Mouse (Mus musculus): ENCODE results near the gene 4933402J07Rik.

Gene 4933402J07Rik

DNA sequence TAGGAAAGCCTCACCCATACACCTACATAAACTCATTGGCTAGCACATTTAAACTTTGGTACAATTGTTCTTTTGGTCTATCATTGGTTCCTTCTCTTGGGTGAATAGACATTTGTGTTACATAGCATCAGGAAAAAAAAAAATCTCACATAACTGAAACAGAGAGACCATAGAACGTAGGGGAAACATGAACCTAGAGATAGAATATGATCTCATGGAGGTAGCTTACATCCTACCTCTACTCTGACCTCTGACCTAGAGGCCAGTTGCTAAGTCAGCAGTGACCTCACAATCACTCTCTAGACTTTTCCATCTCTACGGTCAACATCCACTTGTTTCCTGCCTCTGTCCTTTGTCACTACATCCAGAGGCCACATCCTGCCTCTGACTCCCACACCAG lies at the start of gene 4933402J07Rik:
TSS of gene 4933402J07Rik (plus strand) at position 301 of the 400 bp plus-strand sequence.
- no peak for DNase-seq

DNA sequence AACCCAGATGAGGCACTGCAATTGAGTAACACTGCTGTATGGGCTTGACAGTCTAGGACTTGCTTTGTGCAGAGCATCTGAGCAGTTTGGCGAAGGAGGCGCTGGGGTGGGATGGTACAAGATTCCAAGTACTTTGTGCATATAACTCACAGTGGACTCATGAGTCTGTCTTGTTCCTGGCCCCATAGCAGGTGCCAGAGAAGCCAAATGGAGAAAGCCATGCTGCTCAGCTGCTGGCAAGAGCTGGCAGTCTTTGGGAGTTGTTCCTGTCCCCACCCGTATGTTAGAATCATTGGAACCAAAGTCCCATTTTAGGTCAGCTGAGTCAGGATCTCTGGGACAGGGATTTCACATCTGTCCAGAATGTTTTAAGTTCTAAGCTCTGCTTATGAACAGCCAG lies 46.5 kb upstream of the 4933402J07Rik start:
- peak; percentile 27 for DNase-seq

DNA sequence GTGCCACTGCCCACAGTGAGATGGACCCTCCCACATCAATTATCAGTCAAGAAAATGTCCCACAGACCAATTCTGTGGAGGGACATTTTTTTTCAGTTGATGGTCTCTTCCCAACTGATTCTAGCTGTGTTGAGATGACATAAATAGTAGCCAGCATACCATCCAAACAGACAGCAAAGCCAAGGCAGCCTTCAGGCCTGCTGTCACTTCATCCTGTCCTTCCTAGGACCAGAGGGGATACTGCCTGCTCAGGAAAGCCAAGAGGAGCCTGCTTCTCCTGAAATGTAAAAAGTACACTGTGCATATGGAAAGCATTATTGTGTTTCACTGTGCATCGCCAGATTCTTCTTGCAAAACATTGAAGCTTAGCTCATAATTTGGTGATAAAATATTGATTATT lies 38.6 kb upstream of the 4933402J07Rik start:
- peak; percentile 29 for DNase-seq

DNA sequence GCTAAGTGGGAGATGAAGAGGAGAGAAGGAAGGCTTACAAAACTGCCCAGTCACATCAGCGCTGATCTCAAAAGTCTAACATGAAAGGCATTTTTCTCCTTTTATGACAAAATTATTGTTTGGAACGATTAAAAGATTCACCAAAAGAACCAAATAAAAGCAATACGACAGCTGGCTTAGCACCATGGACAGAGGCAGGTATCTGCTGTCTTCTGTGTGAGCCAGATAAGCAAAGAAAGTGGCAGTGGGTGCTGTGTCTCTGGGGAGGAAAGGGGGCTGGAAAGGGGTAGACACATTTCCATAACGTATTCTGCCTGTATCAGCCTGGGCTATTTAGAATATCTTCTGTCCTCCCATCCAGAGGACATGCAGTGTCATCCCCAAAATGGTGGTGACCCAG lies 32.5 kb upstream of the 4933402J07Rik start:
- no peak for DNase-seq

DNA sequence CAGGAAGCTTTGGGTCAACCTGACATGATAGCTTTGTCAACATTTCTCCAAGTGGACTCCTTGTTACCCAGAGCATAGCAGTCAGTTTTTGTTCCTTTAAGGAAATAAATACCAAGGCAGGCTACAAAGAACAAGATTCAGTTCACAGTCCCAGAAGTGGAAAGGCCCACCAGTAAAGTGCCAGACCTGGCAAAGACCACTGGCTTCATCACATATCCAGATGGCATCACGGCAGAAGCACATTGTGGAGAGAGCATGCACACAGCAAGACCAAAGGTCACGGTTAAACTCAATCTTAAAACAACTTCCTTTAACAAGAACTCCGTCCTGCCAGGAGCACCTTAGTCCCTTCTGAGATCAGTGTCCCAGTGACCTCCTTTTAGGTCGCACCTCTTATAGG lies 30.2 kb upstream of the 4933402J07Rik start:
- DNase-seq = peak; percentile 22

DNA sequence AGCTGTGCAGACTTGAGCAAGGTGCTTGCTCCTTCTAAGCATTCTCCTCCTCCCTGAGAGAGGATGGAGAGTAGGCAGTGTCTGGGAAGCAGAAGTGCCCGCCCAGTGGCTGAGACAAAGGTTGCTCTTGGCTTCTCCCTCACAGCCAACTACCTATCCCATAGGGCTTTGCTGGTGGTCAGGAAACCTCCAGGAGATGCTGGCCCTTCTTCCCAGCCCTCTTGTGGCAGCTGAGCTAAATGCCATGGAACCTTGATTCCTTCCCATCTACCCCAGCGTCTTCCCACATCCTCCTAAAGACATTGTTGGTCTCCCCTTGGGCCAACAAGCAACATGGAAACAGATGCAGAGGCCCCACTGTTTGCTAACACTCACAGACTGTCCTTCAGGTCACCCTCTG lies 28.8 kb upstream of the 4933402J07Rik start:
- DNase-seq = peak; percentile 40

DNA sequence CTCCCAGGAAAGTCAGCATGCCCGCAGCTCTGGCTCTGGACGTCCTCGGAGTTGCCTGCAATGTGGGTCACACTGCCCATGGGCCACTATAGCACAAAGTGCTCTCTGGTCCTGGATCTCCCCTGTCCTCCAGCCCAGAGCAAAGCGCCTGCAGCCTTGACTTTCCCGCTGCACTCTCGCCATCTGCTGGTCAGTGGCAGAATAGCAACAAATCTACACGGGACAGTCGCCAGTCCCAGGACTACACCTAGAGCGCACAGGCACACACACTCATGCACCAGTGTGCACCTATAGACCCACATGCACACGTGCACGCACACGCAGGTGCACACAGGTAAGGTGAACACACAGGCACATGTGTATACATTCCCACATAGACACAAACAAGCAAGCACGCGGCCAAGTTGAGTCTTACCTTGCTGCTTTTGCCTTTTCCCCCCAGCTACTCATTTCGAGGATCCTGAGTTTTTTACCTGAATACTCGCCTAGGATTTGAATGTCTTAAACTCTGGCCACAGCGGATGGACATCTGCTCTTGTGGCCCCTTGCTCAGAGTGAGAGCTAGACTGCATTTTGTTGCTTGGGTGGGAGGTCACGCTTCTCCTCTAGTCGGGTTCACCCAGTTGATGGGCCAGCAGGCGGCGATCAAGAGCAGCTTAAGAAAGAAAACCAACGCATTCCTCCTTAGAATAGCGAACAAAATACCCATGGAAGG lies 26.9 kb upstream of the 4933402J07Rik start:
- DNase-seq = peak; percentile 87

DNA sequence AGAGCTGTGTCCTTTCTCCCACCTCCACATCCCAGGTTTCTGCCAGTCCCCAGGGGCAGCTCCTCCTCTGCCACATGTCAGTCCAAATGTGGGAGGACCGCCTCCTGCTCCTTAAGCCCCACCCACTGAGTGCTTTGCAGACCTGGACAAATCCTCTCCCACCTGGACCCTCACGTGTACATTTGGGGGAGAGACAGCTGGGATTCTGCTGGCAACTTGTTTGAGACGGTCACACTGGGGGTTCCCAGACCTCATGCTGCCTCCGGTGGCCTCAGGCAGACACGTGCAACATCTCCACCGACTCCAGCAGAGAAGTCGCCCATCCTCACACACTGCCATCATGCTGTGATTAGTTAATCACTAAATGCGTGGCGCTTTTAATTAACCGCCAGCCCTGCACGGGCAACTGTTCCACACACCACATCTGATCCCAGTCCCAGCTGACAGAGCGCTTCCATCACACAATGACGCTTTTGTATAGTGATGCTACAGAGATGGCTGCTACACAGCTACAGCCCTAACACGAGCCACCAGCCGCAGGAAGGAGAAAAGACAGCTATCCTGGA lies 23.7 kb upstream of the 4933402J07Rik start:
- DNase-seq = peak; percentile 70

DNA sequence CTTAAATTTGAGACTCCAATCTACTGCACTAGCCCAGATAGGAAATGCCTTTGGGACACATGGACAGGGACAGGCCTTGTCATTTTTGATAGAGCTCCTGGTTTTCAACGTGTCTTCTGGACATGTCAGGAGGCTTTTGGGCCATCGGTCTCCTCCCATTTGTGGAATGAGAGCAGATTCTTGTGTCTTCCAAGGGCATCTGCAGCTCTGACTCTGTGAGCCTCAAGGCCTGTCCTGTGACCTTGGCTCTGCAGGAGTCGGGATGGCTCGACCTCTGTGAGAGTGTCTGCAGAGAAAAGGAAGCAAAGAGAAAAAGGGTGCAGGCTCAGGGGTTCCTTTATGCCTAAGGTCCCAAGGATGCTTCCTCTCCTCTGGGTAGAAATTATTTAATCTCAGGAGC lies 13.8 kb upstream of the 4933402J07Rik start:
- DNase-seq = no peak

DNA sequence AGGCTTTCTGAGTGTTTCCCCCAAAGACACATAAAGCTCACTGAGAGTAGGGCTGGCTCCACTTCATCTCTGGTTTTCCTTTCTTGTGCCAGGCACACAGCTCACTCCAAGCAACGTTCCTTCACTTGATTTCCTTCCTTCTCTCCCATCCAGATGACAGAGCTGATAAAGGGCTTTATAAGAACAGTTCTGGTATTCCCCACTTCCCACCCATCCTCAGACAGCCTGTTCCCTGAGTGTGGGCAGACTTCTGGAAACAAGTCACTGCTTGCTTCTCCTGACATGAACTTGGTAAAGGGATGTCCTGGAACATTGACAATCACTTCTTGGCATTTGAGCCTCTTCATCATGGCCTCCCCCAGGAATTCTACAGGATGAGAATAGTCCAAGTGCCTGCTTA lies 10.9 kb upstream of the 4933402J07Rik start:
- DNase-seq = no peak

DNA sequence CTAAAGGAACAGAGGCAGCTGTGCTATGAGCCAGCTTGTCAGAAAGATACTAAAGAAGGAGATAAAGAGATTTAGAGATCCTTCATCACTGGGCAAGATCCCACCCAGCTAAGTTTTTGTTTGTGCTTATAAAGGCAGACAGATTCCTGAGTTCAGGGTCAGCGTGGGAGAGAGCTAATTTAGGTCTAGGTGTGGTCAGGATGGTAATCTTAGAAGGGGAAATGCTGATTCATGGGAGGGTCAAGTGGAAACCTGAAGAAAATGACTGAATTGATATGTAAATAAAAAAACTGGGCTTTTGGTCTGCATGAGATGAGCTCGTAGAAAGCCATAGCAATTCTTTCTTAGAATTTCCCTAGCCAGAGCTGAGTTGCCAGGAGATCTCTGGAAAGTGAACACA lies 2.9 kb upstream of the 4933402J07Rik start:
- DNase-seq = no peak

DNA sequence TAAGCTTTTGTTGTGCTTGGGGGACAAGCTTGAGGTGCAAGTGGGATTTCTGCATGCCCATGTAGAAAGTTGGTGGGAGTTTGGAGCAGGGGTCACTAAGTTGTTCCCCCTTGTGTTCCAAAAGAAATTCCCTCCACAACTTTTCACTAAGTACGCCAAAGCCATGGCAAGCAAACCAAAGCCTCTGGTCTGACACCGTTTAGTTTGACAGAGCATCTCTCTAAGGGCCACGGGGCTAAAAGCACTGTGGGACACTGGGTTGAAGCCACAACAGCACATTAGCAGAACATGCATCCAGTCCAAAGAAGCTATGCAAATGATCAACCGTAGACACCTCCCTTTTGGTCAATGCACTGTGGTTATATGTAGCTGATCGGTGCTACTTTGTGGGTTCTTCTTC lies 5.5 kb downstream of the 4933402J07Rik start:
- DNase-seq = no peak

DNA sequence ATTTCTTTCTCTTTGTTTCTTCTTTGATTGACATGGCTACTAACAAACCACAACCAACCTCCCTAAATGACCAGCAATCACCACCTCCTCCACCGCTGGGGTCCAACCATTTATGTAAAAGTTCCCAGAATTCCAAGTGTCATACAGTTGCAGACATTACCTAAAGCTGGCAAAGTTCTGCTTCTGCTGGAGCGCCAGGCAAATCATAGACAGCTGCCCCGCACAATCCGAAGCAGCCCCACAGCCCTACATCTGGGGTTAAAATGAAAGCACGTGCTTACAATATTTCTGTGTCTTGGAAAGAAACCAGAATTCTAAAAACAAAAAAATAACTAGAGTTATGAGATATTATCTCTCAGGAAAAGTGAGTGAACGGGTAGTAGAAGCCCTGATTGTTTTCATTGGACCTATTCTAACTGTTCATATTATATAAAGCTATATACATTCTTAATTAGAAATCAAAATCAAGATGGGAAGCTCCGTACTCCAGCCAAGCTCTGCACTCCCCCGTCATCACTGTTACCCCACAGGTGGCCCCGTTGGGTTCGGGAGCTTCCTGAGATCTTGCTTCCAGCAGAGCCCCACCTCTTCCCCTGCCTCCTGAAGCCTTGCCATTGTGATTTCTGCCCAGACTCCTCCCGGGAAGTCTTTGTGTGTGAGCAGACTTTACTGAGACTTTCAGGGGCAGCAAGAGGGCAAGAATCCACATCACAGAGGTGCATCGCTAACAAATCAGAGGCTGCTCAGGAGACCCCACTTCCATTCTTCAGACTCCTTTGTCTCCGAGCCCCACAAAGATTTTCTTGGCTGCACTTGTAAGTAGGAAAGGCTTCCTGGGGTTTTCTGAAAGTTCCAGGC lies 6.3 kb downstream of the 4933402J07Rik start:
- no peak for DNase-seq

DNA sequence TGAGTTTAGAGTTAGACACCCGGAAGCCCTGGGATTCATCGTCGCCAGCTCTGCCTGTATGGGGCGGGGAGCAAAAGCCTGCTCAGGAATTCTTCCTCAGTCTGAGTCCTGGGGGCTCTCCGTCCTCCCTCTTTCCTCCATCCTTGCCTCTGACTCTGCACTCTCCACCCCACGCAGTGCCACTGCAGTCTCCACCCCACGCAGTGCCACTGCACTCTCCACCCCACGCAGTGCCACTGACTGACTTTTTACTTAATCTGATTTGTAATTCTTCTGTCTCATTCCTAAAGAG lies 6.9 kb downstream of the 4933402J07Rik start:
- DNase-seq = no peak

DNA sequence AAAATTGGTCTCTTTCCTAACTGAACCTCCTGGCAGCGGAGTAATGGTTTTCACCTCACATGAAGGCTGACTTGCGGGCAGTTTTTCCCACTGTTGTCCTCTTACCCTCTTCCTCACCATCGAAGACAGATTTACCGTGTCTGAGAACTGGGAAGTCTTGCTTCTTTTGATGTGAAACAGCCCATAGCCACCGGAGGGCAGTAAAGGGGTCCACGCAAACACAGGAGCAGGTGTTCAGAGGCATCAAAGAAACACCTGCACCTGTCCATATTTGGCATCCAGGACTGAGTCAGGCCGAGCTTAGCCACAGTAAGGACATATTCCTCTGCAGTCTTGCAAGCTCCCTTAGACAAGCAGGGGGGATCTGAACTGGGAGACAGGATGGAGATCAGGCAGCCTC lies 7.2 kb downstream of the 4933402J07Rik start:
- no peak for DNase-seq

DNA sequence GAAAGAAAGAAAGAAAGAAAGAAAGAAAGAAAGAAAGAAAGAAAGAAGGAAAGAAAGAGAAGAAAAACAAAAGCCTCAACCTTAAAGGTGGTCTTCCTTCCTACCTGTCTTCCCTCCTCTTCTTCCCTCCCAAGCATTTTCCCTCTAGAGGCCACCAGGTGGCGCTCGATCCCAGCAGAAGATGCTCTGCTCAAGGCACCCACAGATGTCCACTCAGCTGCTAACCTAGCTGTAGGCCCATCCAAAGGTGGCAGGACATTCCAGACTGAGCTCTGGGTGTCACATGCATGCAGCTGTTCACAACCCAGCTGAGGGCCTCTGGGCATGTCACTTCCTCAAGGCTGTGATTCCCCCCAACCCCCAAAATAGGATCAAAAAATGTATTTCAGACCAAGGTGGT lies 30.6 kb downstream of the 4933402J07Rik start:
- peak; percentile 75 for DNase-seq

DNA sequence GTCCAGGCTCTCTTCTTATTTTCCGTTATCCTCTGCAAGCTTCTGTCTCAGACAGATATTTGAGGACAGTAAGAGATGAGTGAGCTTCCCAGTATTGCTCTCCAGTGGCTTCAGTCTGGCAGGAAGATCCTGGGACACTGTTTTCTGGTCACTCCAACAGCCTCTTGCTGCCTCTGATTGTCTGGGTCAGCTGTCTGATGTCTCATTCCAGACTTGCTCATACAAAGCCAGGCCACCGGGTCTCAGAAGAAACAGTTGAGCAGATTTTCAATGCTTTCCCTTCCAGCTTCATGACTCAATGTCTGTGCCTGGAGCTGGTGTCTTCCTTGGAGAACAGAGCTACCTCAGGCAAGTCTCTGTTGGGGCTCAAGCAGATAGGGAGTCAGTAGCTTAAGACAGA lies 39.1 kb downstream of the 4933402J07Rik start:
- DNase-seq = no peak

DNA sequence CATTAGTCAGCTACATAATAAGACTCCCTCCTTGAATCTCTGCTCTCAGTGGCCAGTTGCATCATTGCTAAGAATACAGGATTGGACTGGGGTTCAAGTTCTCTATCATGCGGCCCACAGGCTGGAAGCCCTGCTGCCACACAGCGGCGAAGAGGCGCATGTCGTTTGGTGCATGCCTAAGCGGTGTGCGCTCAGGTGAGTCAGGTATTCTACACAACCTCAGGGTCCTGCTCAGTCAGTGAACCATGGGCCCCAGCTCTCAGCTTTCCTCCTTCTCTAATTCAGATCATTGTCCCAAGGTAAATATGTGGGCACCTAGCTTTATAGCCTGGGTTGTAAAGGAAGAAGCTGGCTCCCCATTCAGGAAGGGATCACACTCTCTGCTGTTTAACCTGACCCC lies 45.5 kb downstream of the 4933402J07Rik start:
- no peak for DNase-seq

DNA sequence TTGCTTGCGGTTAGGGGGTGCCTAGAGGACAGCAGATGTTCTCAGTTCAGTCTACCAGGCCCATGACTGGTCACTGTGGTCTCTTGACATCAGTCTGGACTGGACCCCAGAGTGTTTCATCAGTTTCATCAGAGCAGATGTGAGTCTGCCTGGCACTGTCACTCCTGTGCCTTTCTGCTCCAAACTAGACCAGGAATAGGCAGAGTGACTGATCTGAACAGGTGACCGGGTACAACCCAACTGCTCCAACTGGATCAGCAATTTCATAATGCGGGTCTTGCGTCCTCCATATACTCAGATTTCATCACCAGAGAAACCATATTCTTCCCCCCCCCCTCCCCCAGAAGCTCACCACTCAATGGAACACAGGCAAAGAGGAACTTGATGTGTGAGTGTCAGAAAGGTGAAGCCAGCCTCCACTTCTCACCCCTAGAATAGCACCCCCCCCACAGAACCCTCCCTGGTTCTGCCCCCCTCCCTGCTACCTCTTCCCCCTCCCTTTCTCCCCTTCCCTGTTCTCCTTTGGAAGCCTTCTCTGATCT lies 46.1 kb downstream of the 4933402J07Rik start:
- no peak for DNase-seq

DNA sequence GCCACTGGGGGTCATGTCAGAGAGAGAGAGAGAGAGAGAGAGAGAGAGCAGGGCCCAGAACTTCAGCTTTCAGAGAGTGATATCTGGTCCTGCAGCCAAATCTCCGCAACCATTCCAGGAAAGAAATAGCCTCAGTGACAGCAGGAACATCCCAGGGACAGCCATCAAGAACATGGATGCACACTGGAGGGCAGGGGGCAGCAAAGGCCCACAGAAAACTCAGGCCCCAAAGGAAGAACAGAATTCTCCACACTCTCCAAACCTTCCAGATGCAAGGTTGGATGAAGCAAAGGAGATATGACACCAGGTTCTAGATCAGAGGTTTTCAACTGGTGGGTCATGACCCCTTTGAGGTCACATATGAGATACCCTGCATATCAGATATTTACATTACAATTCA lies 50.0 kb downstream of the 4933402J07Rik start:
- no peak for DNase-seq

DNA sequence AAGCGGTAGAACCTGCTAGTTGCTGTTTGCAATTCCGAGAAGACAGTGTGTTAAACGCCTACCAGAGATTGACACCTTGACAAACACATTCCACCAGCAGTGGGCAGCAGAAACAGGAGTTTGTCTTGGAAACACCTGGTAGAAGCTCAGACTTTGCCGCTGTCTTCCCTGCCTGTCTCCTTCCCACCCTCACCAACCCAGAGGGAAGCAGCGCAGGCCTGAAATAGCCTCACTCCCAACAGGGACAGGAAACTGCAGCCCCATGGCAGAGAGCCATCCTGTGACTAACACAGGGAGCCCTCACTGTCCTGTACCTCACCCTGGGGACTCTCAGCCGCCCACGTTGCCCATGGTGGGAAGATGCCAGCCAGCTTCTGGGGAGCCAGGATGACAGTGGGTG lies 55.5 kb downstream of the 4933402J07Rik start:
- DNase-seq = peak; percentile 77

DNA sequence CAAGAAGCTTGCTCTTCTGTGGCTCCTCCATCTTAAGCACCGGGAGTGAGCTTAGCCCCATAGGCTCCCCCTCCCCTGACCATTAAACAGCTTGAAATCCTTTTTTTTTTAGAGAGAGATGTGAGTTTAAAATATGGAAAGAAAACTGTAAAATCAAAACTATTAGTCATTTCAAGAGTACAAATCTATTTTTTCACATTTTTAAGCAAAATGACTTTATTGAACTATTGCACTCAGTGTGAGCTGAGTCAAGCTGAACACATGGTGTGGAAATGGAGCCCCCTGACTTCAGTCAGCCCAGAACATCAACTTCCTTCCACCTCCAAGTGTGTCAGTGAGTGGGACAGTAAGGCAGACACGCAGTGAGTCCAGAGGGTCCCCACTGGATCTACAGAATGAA lies 55.9 kb downstream of the 4933402J07Rik start:
- DNase-seq = no peak

DNA sequence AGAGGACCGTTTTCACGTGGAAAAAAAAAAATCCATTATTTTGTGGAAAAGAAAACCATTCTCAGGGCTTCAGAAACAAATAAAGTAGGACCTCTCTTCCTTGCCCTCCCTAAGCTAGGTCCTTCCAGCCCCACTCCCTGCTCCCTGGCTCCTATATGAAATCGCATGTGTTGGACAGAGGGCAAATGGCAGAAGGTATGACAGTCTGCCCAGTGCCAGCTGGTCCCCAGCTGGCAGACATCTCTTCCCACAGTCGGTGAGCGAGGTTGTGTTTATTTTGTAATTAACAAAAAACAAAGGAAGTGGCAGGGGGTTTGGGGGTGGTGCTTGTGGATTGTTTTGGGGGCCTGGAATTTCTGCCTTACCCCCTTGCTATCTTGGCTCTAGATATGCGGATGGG lies 56.6 kb downstream of the 4933402J07Rik start:
- DNase-seq = peak; percentile 82

DNA sequence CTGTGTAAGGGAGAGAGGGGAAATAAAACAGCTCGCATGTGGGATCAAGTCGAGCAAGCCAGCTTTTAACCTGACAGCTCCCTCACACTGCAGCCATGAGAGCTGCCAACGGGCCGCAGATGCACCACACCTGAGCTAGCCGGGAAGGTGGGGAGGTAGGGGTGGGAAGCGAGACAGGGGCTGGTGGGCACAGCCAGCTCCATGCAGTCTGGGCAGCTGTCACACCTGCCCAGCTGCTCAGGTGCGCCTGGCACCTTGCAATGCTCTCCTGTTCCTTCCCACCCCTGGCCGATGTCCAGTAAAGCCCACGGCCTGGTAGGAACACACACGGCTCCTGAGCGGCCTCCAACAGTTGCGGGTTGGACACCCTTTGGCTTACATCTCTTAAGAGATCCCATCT lies 57.5 kb downstream of the 4933402J07Rik start:
- peak; percentile 41 for DNase-seq

All from cerebellum, adult 9-11 months (tissue).